In the genomic region with DNA sequence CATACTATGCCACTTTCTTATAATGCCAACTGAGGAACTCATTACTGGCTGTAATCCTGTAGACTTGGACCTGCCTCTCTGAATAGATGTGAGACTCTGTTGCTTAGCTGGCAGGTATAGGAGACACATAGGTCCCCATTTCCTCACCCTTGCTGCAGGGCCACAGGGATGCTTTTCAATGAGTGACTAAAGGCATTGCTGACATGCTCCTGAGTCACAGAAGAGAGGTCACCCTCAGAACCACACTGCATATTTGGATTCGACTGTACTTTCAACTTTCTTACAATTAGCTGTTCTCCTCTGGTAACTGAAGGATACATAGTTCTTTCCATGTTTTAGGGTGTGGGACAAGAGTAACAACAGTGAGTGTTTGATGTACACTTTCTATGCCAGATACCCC, we compare ENCODE assay signal across 27 mouse cellular contexts. TPM values are rescaled to one million over a fixed set of nuclear protein-coding genes. Genes with fewer than 3 reads are reported as not detected.
"Had no signal": no experiment of that assay in that cellular context is flagged by ENCODE, and none has a peak within 500 bp of the region (broad histone marks: within the 10 kb centered on the region; RNA-seq: fewer than 3 reads in every experiment).

No protein-coding gene starts in this region.

- H3K27me3 ChIP-seq: hindbrain, embryonic 13.5 days; hindbrain, embryonic 15.5 days; liver, embryonic 13.5 days; liver, embryonic 15.5 days had no signal

- H3K36me3 ChIP-seq: heart, embryonic 12.5 days; hindbrain, embryonic 13.5 days; hindbrain, embryonic 15.5 days; limb, embryonic 10.5 days; limb, embryonic 12.5 days; liver, embryonic 13.5 days; liver, embryonic 15.5 days had no signal

- H3K9ac ChIP-seq: heart, embryonic 12.5 days; hindbrain, embryonic 13.5 days; hindbrain, embryonic 15.5 days; limb, embryonic 12.5 days; liver, embryonic 13.5 days; liver, embryonic 15.5 days; liver, postnatal 0 days had no signal

- H3K27ac ChIP-seq: gastrocnemius, adult 2 months; heart, adult 2 months; hindbrain, embryonic 13.5 days; hindbrain, embryonic 15.5 days; hindbrain, postnatal 0 days; layer of hippocampus, adult 2 months; left cerebral cortex, adult 2 months; limb, embryonic 10.5 days; limb, embryonic 12.5 days; liver, embryonic 13.5 days; liver, embryonic 15.5 days had no signal

- ATAC-seq: hindbrain, postnatal 0 days; intestine, embryonic 16.5 days; liver, postnatal 0 days had no signal

- H3K4me3 ChIP-seq: gastrocnemius, adult 2 months; heart, adult 2 months; heart, embryonic 12.5 days; hindbrain, embryonic 13.5 days; hindbrain, embryonic 15.5 days; layer of hippocampus, adult 2 months; left cerebral cortex, adult 2 months; limb, embryonic 10.5 days; limb, embryonic 12.5 days; liver, embryonic 13.5 days; liver, embryonic 15.5 days had no signal

- H3K9me3 ChIP-seq: heart, embryonic 12.5 days; hindbrain, embryonic 13.5 days; hindbrain, embryonic 15.5 days; limb, embryonic 10.5 days; limb, embryonic 12.5 days; liver, embryonic 13.5 days; liver, embryonic 15.5 days had no signal

- DNase-seq: gastrocnemius, adult 2 months; gastrocnemius, postnatal 10 days; gastrocnemius, postnatal 25 days; heart, adult 2 months; heart, postnatal 10 days; heart, postnatal 36 days; kidney, adult 11 months; kidney, adult 2 months; kidney, adult 9 months; kidney, postnatal 10 days; kidney, postnatal 25 days; kidney, postnatal 4 days; liver; liver, embryonic 13.5 days; liver, postnatal 0 days had no signal

- H3K4me1 ChIP-seq: hindbrain, embryonic 13.5 days; hindbrain, embryonic 15.5 days; limb, embryonic 12.5 days; liver, embryonic 13.5 days; liver, embryonic 15.5 days had no signal

- H3K4me2 ChIP-seq: heart, embryonic 12.5 days; hindbrain, embryonic 13.5 days; hindbrain, embryonic 15.5 days; limb, embryonic 12.5 days; liver, embryonic 11.5 days; liver, embryonic 13.5 days; liver, embryonic 15.5 days had no signal

RNA-seq across cellular contexts. Expression of a gene that starts 55.2 kb away (rescaled TPM):
- total RNA-seq: granulocyte monocyte progenitor cell, adult 5-6 weeks had no signal
